Mouse (Mus musculus) midbrain, postnatal 0 days (tissue): Measurements from ENCODE around the gene Abhd2. TPM values are rescaled to one million over a fixed set of nuclear protein-coding genes. Genes with fewer than 3 reads are reported as not detected.

Experiments used
- ATAC-seq: fragments of 200-750 bp; cut with Nextera tagmentation; 2 replicates; pipeline ENCODE4 v1.8.0; 2017; ENCODE audit warnings: moderate number of reproducible peaks, mild to moderate bottlenecking, moderate TSS enrichment, moderate library complexity; ENCODE audit not compliant: low FRiP score
- DNase-seq: peaks from one replicate; pipeline ENCODE4 v3.0.0-alpha.2; 2015; ENCODE audit warnings: low spot score
- H3K27ac ChIP-seq: fragments of 300-500 bp; sonication (generic); 2 replicates; pipeline ENCODE4 v1.5.1; 2014; ENCODE audit warnings: low read depth, mild to moderate bottlenecking, low read length, mixed read lengths
- H3K27me3 ChIP-seq: fragments of 300-500 bp; sonication (generic); 2 replicates; pipeline ENCODE4 v1.6.1; 2014; ENCODE audit warnings: low read length, control low read depth, mixed read lengths; ENCODE audit not compliant: insufficient read depth
- H3K36me3 ChIP-seq: fragments of 300-500 bp; sonication (generic); 2 replicates; pipeline ENCODE4 v1.6.1; 2014; ENCODE audit warnings: low read length, control low read depth, mixed read lengths; ENCODE audit not compliant: insufficient read depth
- H3K4me1 ChIP-seq: fragments of 300-500 bp; sonication (generic); 2 replicates; pipeline ENCODE4 v1.6.1; 2014; ENCODE audit warnings: mild to moderate bottlenecking, control low read depth, antibody characterized with exemption, low read length, mixed read lengths; ENCODE audit not compliant: insufficient read depth
- H3K4me2 ChIP-seq: fragments of 300-500 bp; sonication (generic); 2 replicates; pipeline ENCODE4 v1.6.1; 2014; ENCODE audit warnings: low read depth, mild to moderate bottlenecking, low read length, mixed read lengths; ENCODE audit not compliant: poor library complexity, severe bottlenecking
- H3K4me3 ChIP-seq: fragments of 300-500 bp; sonication (generic); 2 replicates; pipeline ENCODE4 v1.5.1; 2014; ENCODE audit warnings: low read depth, mild to moderate bottlenecking, low read length, moderate library complexity
- H3K9ac ChIP-seq: fragments of 300-500 bp; sonication (generic); replicated peaks from 2 replicates; pipeline ENCODE4 v1.6.1; 2014; ENCODE audit warnings: mild to moderate bottlenecking, low read length, moderate library complexity, mixed read lengths; ENCODE audit not compliant: poor library complexity, severe bottlenecking
- H3K9me3 ChIP-seq: fragments of 300-500 bp; sonication (generic); 2 replicates; pipeline ENCODE4 v1.6.1; 2016; ENCODE audit warnings: low read length, control low read depth
- CTCF ChIP-seq: IDR thresholded peaks from 2 replicates; pipeline ENCODE4 v1.5.1; 2016; ENCODE audit warnings: antibody characterized with exemption, mild to moderate bottlenecking
- WGBS: fragments of 180-500 bp; shearing (Covaris S2); extraction: QIAGEN DNeasy Blood & Tissue Kit; methylation state at CpG from one replicate; pipeline ENCODE4 v1.1.7; 2014; 5-methylcytosine and 5-hydroxymethylcytosine counted together
- polyA plus RNA-seq: library from polyadenylated mRNA; unstranded; fragments of >200 nt; fragmentation: Nextera tagmentation; extraction: Ambion mirVana; gene quantifications from 2 replicates; pipeline ENCODE4 v1.2.1, GENCODE M21; 2015
- total RNA-seq: library from RNA; depleted of rRNA; stranded (reverse); fragments of >200 nt; gene quantifications from 2 replicates; pipeline ENCODE4 v1.2.3, GENCODE M21; 2014

The Abhd2 gene
- total and polyA plus RNA-seq, 2 experiments from 2014 or later, result 23.0 to 85.7 TPM

GRCm38 (mm10) chr7:79392860-79393513 is 120.0 kb downstream of the Abhd2 start:
- peaks cover 4% of the 10 kb centered on the region; the same call in 1 of the 2 replicates for H3K4me1 ChIP-seq
- DNase-seq (no peak), ATAC-seq (no peak)
- peak overlapping the region; percentile 49; the same call in 1 of the 2 replicates for H3K4me3 ChIP-seq
- no peak overlapping the region for H3K27ac ChIP-seq
- no peaks in the 10 kb centered on the region for H3K36me3 ChIP-seq
- H3K9ac ChIP-seq, result no peak overlapping the region
- peak overlapping the region; percentile 98 for H3K4me2 ChIP-seq
- H3K27me3 ChIP-seq, result no peaks in the 10 kb centered on the region
- 63% methylated on average over 9 of the region's 9 CpGs for WGBS
- TF ChIP-seq CTCF, result peak; percentile 41
- H3K9me3 ChIP-seq, result no peaks in the 10 kb centered on the region

DNA sequence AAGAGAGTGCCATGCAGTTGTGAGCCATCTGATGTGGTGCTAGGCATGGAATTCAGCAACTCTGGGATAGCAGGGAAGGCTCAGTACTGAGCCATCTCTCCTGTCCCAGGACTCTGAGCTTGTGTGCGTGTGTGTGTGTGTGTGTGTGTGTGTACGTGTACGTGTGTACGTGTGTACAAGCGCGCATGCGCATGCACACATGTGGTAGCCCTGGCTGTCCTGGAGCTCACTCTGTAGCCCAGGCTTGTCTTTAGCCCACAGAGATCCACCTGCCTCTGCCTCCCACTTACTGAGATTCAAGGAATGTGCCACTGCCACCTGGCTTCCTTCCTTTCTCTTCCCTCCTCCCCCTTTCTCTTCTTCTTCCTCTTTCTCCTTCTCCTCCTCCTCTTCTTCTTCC is 120.9 kb downstream of the Abhd2 start:
- no peaks in the 10 kb centered on the region for H3K36me3 ChIP-seq
- DNase-seq (no peak), ATAC-seq (no peak)
- peaks cover 4% of the 10 kb centered on the region; the same call in 1 of the 2 replicates for H3K4me1 ChIP-seq
- H3K4me3 ChIP-seq, result no peak overlapping the region
- no peak overlapping the region for H3K4me2 ChIP-seq
- no peak for TF ChIP-seq CTCF
- H3K27me3 ChIP-seq, result no peaks in the 10 kb centered on the region
- WGBS, result 95% methylated on average over 7 of the region's 7 CpGs
- no peak overlapping the region for H3K9ac ChIP-seq
- no peaks in the 10 kb centered on the region for H3K9me3 ChIP-seq
- H3K27ac ChIP-seq, result no peak overlapping the region

DNA sequence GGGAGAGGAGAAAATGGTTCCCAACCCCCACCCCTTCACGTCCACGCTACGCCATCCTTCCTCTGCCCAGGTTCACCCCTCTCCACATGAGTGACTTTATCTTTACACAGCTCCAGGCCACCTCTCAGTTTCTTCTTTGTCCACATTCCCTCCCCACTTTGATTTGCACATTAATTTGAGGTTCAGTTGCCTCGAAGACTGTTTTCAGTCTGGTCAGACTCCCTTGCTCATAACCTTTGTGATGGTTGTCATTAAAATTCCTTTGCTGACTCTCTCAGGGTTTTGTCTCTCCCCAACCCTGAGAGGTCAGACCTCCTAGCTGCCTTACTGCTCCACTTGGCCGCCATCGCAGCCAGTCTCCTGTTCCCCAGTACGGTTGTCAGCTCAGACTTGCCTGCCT is 121.7 kb downstream of the Abhd2 start:
- H3K27ac ChIP-seq, result no peak overlapping the region
- no peak for TF ChIP-seq CTCF
- no peaks in the 10 kb centered on the region for H3K9me3 ChIP-seq
- H3K9ac ChIP-seq, result no peak overlapping the region
- H3K4me1 ChIP-seq, result peaks cover 4% of the 10 kb centered on the region; the same call in 1 of the 2 replicates
- H3K36me3 ChIP-seq, result no peaks in the 10 kb centered on the region
- H3K4me2 ChIP-seq, result no peak overlapping the region
- DNase-seq, result no peak
- ATAC-seq, result no peak
- no peaks in the 10 kb centered on the region for H3K27me3 ChIP-seq
- 71% methylated on average over 7 of the region's 7 CpGs for WGBS
- H3K4me3 ChIP-seq, result no peak overlapping the region

- Histone ChIP-seq H3K4me1 (peaks cover 4% of the 10 kb centered on the region; the same call in 1 of the 2 replicates), H3K9ac (no peak overlapping the region), H3K9me3 (no peaks in the 10 kb centered on the region), H3K4me2 (no peak overlapping the region), H3K27ac (no peak overlapping the region), H3K27me3 (no peaks in the 10 kb centered on the region), H3K4me3 (no peak overlapping the region), H3K36me3 (no peaks in the 10 kb centered on the region)
- DNase-seq (no peak), ATAC-seq (no peak)
- no peak for TF ChIP-seq CTCF
- 93% methylated on average over 7 of the region's 7 CpGs for WGBS
Observed at GRCm38 (mm10) chr7:79395186-79395585, 122.2 kb downstream of the Abhd2 start.

DNA sequence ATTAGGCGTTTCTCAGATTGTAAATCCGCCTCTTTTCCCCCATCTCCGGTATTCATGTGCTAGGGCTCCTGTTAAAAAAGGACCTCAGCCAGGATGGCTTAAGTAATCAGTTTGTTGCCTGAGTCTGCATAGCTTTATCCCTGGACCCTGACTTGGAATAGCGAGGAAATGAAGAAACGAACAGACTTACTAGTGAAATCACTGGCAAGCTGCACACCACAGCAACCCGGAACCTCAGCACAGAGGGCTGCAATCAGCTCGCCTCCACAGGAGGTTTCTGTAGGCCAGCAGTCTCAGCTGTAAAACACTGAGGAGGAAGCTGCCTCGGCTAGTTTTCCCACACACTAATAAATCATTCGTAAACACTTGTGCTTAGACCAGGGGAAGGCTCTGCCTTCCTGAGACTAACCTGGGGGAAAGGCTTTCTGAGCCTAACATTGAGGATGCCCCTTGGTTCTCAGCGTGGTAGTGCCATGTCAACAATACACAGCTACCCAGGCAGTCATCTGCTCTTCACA is 124.5 kb downstream of the Abhd2 start:
- no peaks in the 10 kb centered on the region for H3K36me3 ChIP-seq
- H3K4me1 ChIP-seq, result peaks cover 1% of the 10 kb centered on the region; the same call in 1 of the 2 replicates
- 86% methylated on average over 10 of the region's 10 CpGs for WGBS
- no peak overlapping the region for H3K9ac ChIP-seq
- ATAC-seq (no peak), DNase-seq (no peak)
- no peak overlapping the region for H3K4me3 ChIP-seq
- H3K27ac ChIP-seq, result no peak overlapping the region
- no peak overlapping the region for H3K4me2 ChIP-seq
- TF ChIP-seq CTCF, result no peak
- H3K27me3 ChIP-seq, result no peaks in the 10 kb centered on the region
- H3K9me3 ChIP-seq, result no peaks in the 10 kb centered on the region

DNA sequence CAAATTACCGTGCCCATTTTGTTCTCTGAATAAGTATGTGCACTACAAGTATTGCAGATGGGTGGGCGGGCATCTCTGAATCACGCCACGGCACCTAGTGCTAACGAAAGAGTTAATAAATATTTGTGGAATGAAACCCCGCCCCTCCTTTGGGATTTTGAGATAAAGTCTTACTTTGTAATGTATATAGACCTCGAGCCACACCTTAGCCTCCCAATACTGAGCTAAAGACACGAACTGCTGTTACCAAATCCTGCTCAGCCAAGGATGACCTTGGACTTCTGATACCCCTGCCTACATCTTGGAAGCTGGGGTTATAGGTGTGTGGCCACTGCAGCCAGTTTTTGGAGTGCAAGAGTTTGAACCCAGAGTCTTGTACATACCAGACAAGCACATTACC is 125.4 kb downstream of the Abhd2 start:
- no peak overlapping the region for H3K27ac ChIP-seq

More for the DNA sequence above, 125.4 kb downstream of the Abhd2 start:
- no peak overlapping the region for H3K4me2 ChIP-seq
- H3K9me3 ChIP-seq, result no peaks in the 10 kb centered on the region
- H3K36me3 ChIP-seq, result no peaks in the 10 kb centered on the region
- ATAC-seq (no peak), DNase-seq (no peak)
- WGBS, result 93% methylated on average over 8 of the region's 8 CpGs
- TF ChIP-seq CTCF, result no peak
- no peaks in the 10 kb centered on the region for H3K4me1 ChIP-seq
- H3K9ac ChIP-seq, result no peak overlapping the region
- H3K4me3 ChIP-seq, result no peak overlapping the region
- no peaks in the 10 kb centered on the region for H3K27me3 ChIP-seq
